Mouse (Mus musculus) forebrain, embryonic 13.5 days (tissue): ENCODE measurements at regions not wholly inside any gene's neighbourhood (a gene's known extent, or its start where the extent isn't known, plus 50 kb on each side); places are given as distances from the start of the nearest gene placed in this dataset.

ENCODE experiments used
- ATAC-seq: fragments of 200-750 bp; cut with Nextera tagmentation; 2 replicates; pipeline ENCODE4 v1.8.0; 2017
- H3K27ac ChIP-seq: fragments of 300-500 bp; sonication (generic); 2 replicates; pipeline ENCODE4 v1.5.1; 2015; ENCODE audit warnings: inconsistent platforms, mild to moderate bottlenecking, moderate library complexity
- H3K27me3 ChIP-seq: fragments of 300-500 bp; sonication (generic); 2 replicates; pipeline ENCODE4 v1.6.1; 2015; ENCODE audit warnings: mild to moderate bottlenecking, inconsistent platforms
- H3K36me3 ChIP-seq: fragments of 300-500 bp; sonication (generic); 2 replicates; pipeline ENCODE4 v1.6.1; 2015; ENCODE audit warnings: mild to moderate bottlenecking, inconsistent platforms; ENCODE audit not compliant: poor library complexity, severe bottlenecking
- H3K4me1 ChIP-seq: fragments of 300-500 bp; sonication (generic); 2 replicates; pipeline ENCODE4 v1.6.1; 2015; ENCODE audit warnings: inconsistent platforms
- H3K4me2 ChIP-seq: fragments of 300-500 bp; sonication (generic); 2 replicates; pipeline ENCODE4 v1.6.1; 2015; ENCODE audit warnings: inconsistent platforms, mild to moderate bottlenecking, moderate library complexity
- H3K4me3 ChIP-seq: fragments of 300-500 bp; sonication (generic); 2 replicates; pipeline ENCODE4 v1.5.1; 2015; ENCODE audit warnings: mild to moderate bottlenecking, inconsistent platforms
- H3K9ac ChIP-seq: fragments of 300-500 bp; sonication (generic); 2 replicates; pipeline ENCODE4 v1.6.1; 2015; ENCODE audit warnings: mild to moderate bottlenecking, inconsistent platforms
- H3K9me3 ChIP-seq: fragments of 300-500 bp; sonication (generic); replicated peaks from 2 replicates; pipeline ENCODE4 v1.6.1; 2016; ENCODE audit warnings: inconsistent platforms
- whole genome bisulfite sequencing: fragments of 180-500 bp; shearing (Covaris S2); methylation state at CpG from one replicate; pipeline ENCODE4 v1.1.7; 2015; 5-methylcytosine and 5-hydroxymethylcytosine counted together

GRCm38 (mm10) chr12:29090451-29090850 is 338.8 kb downstream of the Eipr1 start:
- no peak overlapping the region for H3K4me3 ChIP-seq
- WGBS = 59% methylated on average over 5 of the region's 5 CpGs
- no peaks in the 10 kb centered on the region for H3K9me3 ChIP-seq
- ATAC-seq = no peak
- H3K27me3 ChIP-seq = peaks cover 12% of the 10 kb centered on the region
- peak overlapping the region; percentile 35 for H3K27ac ChIP-seq
- H3K4me1 ChIP-seq = peaks cover 26% of the 10 kb centered on the region
- no peak overlapping the region for H3K9ac ChIP-seq
- no peaks in the 10 kb centered on the region for H3K36me3 ChIP-seq
- no peak overlapping the region for H3K4me2 ChIP-seq

GRCm38 (mm10) chr12:29095406-29096032 is 343.9 kb downstream of the Eipr1 start:
- Histone ChIP-seq H3K9ac (no peak overlapping the region), H3K27me3 (peaks cover 12% of the 10 kb centered on the region), H3K4me1 (peaks cover 34% of the 10 kb centered on the region), H3K9me3 (no peaks in the 10 kb centered on the region), H3K36me3 (no peaks in the 10 kb centered on the region), H3K4me2 (peak overlapping the region; percentile 45; the same call in 1 of the 2 replicates), H3K27ac (peak overlapping the region; percentile 68), H3K4me3 (no peak overlapping the region)
- 5% methylated on average over 1 of the region's 1 CpGs for WGBS
- ATAC-seq = peak; percentile 32

DNA sequence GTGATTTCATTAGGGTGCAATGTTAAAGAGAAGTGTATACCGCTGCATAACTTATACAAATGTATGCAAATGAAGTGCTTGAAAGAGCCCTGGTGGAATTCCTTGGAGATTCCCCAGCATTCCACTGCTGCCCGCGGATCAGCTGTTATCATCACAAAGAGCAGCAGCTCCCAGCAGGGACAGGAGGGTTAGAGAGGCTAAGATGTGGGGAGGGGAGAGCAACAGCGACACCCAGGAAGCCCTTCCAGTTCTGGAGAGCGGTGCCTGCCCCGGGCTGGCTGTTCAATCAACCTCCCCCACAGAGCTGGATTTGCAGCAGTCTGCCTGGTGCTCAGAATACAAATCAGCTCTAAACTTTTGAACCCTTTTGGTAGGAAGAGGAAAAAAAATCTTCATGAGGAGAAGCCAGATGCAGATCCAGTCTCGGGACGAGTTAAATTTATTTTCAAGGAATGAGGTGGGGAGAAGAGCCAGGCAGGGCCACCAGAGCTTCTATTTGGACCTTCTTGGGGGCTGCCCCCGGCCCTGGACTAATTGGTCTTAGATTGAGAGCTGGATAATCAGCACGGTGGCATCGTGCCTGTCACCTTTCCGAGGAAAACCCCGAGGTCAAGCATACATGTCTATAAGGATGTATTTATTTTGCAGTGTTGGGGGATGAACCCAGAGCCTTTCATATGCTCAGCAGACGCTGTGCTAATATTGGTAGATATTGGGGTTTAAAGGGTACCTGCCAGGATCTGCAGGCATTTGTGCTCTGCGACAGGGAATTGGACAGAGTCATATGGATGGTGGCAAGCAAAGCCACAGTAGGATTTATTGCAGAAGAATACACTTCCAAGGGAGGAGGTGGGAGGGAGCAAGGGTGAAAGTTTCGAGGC is 344.7 kb downstream of the Eipr1 start:
- 5% methylated on average over 16 of the region's 16 CpGs for WGBS
- H3K4me2 ChIP-seq = peak overlapping the region; percentile 45
- no peaks in the 10 kb centered on the region for H3K9me3 ChIP-seq
- peaks cover 12% of the 10 kb centered on the region for H3K27me3 ChIP-seq
- ATAC-seq = peak; percentile 94
- no peak overlapping the region for H3K4me3 ChIP-seq
- peak overlapping the region; percentile 68 for H3K27ac ChIP-seq
- H3K4me1 ChIP-seq = peaks cover 32% of the 10 kb centered on the region
- no peak overlapping the region for H3K9ac ChIP-seq
- no peaks in the 10 kb centered on the region for H3K36me3 ChIP-seq

DNA sequence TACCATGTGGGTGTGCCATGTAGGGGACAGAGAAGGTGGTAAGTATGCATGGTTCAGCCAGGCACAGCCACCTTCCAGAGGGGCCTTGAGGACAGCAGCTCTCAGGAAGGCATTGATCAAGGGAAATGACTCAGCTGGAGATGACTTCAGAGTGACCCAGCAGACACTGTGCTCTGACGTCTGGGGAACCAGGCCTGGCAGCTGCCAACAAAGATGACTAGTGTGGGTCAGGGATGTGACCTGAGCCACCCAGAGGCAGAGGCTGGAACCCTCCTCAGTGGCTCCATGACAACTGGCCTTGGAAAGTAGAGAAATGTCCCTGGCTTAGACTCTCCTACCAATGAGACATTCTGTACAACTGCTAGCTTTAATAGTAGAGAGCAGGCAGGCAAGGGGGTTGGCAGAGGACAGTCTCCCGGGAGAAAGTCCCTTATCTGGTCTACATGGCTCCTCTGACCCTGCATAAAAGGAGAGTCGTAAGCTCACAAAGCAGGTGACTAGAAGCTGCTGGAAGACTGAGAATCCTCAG is 348.5 kb downstream of the Eipr1 start:
- Histone ChIP-seq H3K4me2 (no peak overlapping the region), H3K9me3 (no peaks in the 10 kb centered on the region; the same call in 1 of the 2 replicates), H3K4me3 (no peak overlapping the region), H3K4me1 (peaks cover 24% of the 10 kb centered on the region), H3K27ac (no peak overlapping the region), H3K36me3 (no peaks in the 10 kb centered on the region), H3K27me3 (no peaks in the 10 kb centered on the region), H3K9ac (no peak overlapping the region)
- no peak for ATAC-seq
- 72% methylated on average over 3 of the region's 3 CpGs for WGBS

DNA sequence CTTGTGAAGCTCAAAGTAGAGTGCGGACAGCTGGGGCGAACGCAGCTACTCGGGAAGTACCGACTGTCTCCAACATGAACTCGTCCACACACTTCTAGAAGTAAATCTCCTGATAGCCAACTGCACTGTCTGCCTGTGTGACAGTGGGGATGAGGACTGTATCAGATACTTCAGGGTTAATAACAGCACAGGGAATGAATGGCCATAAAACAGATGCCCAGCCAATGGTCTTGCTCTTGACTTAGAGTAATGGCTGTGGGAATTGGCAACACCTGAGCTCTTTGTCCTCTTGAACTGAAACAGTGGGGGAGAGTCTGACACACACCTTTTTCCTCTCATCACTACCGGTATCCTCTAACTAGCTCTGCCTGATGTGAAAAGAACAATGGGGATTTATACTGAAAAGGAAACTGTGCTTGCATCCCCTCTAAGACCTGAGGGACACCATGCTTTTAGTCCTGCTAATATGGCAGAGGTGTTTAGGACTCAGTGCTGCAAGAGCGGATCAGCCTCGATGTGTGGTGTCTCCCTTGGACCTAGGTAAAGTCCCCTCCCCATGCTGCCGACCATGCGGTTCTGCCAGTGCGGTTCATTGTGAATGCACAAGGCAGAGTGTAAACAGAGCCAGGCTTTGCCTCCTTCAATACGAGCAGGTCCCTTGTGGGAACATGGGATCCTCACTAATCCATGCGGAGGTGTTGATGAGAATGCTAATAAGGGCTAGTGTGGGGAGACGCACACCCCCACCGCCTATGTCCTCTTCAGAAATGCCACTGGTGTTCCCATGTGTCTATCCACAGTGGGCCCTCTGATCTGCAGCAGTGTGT is 355.5 kb downstream of the Eipr1 start:
- H3K9ac ChIP-seq = no peak overlapping the region
- no peak overlapping the region for H3K4me3 ChIP-seq
- peak; percentile 85 for ATAC-seq
- H3K9me3 ChIP-seq = no peaks in the 10 kb centered on the region; the same call in 1 of the 2 replicates
- peaks cover 20% of the 10 kb centered on the region for H3K4me1 ChIP-seq
- H3K4me2 ChIP-seq = no peak overlapping the region
- no peaks in the 10 kb centered on the region for H3K27me3 ChIP-seq
- no peaks in the 10 kb centered on the region for H3K36me3 ChIP-seq
- H3K27ac ChIP-seq = peak overlapping the region; percentile 59; the same call in 1 of the 2 replicates
- 45% methylated on average over 16 of the region's 16 CpGs for WGBS

GRCm38 (mm10) chr12:29107720-29108051 is 356.1 kb downstream of the Eipr1 start:
- H3K27me3 ChIP-seq = no peaks in the 10 kb centered on the region
- no peaks in the 10 kb centered on the region for H3K36me3 ChIP-seq
- no peak overlapping the region for H3K4me2 ChIP-seq
- WGBS = 57% methylated on average over 3 of the region's 3 CpGs
- no peak overlapping the region for H3K9ac ChIP-seq
- H3K4me3 ChIP-seq = no peak overlapping the region
- H3K4me1 ChIP-seq = peaks cover 20% of the 10 kb centered on the region
- H3K9me3 ChIP-seq = no peaks in the 10 kb centered on the region
- peak overlapping the region; percentile 59; the same call in 1 of the 2 replicates for H3K27ac ChIP-seq
- peak; percentile 46; the same call in 1 of the 2 replicates for ATAC-seq

DNA sequence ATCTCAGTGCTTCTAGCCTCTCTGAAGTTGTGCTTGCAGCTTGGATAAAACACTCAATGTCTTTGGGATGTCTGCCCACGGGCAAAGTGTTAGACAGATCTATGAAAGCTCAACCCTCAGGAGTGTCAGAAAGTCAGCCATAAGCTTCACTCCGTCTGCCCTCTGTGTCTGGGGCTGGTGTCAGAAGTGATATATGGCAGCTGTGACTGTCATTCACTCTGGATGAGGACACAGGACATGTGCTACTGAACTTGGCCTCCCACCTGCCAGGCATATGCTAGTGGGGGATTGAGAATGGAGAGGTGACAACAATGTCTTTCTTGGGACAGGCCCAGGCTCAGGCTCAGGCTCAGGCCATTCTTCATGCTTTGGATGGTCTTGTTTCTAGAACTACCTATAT is 366.7 kb downstream of the Eipr1 start:
- no peak overlapping the region for H3K9ac ChIP-seq
- no peaks in the 10 kb centered on the region for H3K9me3 ChIP-seq
- no peaks in the 10 kb centered on the region for H3K27me3 ChIP-seq
- H3K36me3 ChIP-seq = no peaks in the 10 kb centered on the region
- H3K4me3 ChIP-seq = no peak overlapping the region
- H3K4me2 ChIP-seq = no peak overlapping the region
- peaks cover 16% of the 10 kb centered on the region for H3K4me1 ChIP-seq
- 72% methylated on average over 2 of the region's 2 CpGs for WGBS
- H3K27ac ChIP-seq = no peak overlapping the region
- ATAC-seq = no peak

DNA sequence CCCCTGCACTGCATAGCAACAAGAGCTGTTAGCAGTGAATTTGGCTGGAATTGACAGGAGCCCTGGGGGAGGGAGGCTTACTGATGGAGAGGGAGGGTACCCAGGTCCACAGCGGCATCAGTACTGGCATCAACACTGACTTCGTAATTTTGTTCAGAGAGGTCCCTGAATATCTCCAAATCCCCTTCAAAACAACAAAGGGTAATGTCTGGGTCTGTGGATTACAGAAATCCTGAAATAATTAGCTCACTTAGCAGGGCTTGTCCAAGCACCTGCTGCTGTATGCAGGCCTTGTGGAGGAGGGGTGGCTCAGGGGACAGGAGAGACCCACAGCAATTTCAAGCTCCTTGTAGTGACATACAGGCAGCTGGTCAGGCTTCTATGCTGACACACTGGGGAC is 369.6 kb downstream of the Eipr1 start:
- no peak overlapping the region for H3K4me2 ChIP-seq
- H3K36me3 ChIP-seq = no peaks in the 10 kb centered on the region
- peak; percentile 91 for ATAC-seq
- no peak overlapping the region for H3K4me3 ChIP-seq
- no peak overlapping the region for H3K9ac ChIP-seq
- peaks cover 24% of the 10 kb centered on the region for H3K4me1 ChIP-seq
- H3K27ac ChIP-seq = peak overlapping the region; percentile 27
- H3K27me3 ChIP-seq = no peaks in the 10 kb centered on the region
- WGBS = 8% methylated on average over 2 of the region's 2 CpGs
- no peaks in the 10 kb centered on the region for H3K9me3 ChIP-seq

- Histone ChIP-seq H3K4me3 (no peak overlapping the region), H3K9ac (no peak overlapping the region), H3K36me3 (no peaks in the 10 kb centered on the region), H3K27me3 (no peaks in the 10 kb centered on the region), H3K27ac (no peak overlapping the region), H3K4me2 (no peak overlapping the region), H3K9me3 (no peaks in the 10 kb centered on the region), H3K4me1 (peaks cover 24% of the 10 kb centered on the region)
- WGBS = 75% methylated on average over 4 of the region's 4 CpGs
- no peak for ATAC-seq
Observed at GRCm38 (mm10) chr12:29122931-29123330, 371.3 kb downstream of the Eipr1 start.

DNA sequence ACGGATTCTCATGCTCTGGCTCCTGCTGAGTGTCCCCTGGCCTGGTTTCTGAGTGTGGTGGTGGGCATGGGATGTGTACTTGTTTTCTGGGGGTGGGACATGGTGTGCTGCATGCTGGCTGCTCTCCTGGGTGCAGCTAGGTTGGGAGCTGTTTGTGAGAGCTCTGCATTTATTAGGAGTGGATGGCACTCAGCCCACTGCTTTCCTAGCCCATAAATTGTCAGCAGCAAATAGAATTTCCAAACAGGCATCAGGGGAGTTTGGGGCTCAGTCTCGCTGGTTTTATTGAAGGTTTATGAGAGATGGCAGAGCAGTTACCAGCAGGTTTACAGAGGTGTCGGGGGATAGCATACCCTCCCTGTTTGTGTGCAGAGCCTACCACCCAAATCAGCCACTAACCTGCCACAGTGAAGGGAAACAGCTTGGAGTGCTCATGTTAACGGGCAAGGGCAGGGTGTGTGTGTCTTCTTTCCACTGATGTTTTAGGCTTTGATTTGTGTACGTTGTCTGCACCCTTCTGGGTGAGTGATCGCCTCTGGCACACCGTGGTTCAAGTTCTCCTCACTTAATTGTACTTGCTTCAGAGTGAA is 372.6 kb downstream of the Eipr1 start:
- Histone ChIP-seq H3K36me3 (no peaks in the 10 kb centered on the region), H3K27ac (peak overlapping the region; percentile 37), H3K27me3 (no peaks in the 10 kb centered on the region), H3K9ac (no peak overlapping the region; the same call in 1 of the 2 replicates), H3K4me3 (no peak overlapping the region), H3K9me3 (no peaks in the 10 kb centered on the region), H3K4me2 (no peak overlapping the region), H3K4me1 (peaks cover 29% of the 10 kb centered on the region)
- WGBS = 73% methylated on average over 7 of the region's 7 CpGs
- ATAC-seq = no peak

GRCm38 (mm10) chr12:29128844-29129243 is 377.2 kb downstream of the Eipr1 start:
- no peaks in the 10 kb centered on the region for H3K27me3 ChIP-seq
- H3K9ac ChIP-seq = no peak overlapping the region
- H3K4me1 ChIP-seq = peaks cover 20% of the 10 kb centered on the region
- no peak overlapping the region for H3K4me2 ChIP-seq
- no peak overlapping the region for H3K27ac ChIP-seq
- 61% methylated on average over 10 of the region's 10 CpGs for WGBS
- no peak overlapping the region for H3K4me3 ChIP-seq
- no peaks in the 10 kb centered on the region for H3K36me3 ChIP-seq
- peak; percentile 46; the same call in 1 of the 2 replicates for ATAC-seq
- H3K9me3 ChIP-seq = no peaks in the 10 kb centered on the region
